Mouse (Mus musculus) kidney, postnatal 36 days (tissue): ENCODE results near the gene Cidec.

ENCODE experiments used
- DNase-seq, 2 experiments: peaks; one replicate each; pipeline ENCODE4 v3.0.0; 2021 to 2022; ENCODE audit warnings: mixed read lengths in 2 of 2

The Cidec gene

GRCm38 (mm10) chr6:113435664-113436205 lies at the start of gene Cidec:
TSS of gene Cidec (minus strand) at chr6:113435760.
- no peak for DNase-seq

- peak in 1 of 2 experiments; percentile 27 for DNase-seq
These were observed 48.2 kb upstream of the Cidec start for GRCm38 (mm10) chr6:113483729-113484128.

GRCm38 (mm10) chr6:113483100-113483615 lies 47.6 kb upstream of the Cidec start, which contains the start of gene Creld1:
TSS of gene Creld1 (plus strand) at chr6:113483297.
- DNase-seq = peak; percentile 98

- DNase-seq = peak in 1 of 2 experiments; percentile 63
These were observed 47.0 kb upstream of the Cidec start for GRCm38 (mm10) chr6:113482477-113483099.

- DNase-seq = peak; percentile 62 to 67
These were observed 45.2 kb upstream of the Cidec start for GRCm38 (mm10) chr6:113480555-113481373.

GRCm38 (mm10) chr6:113478906-113479305 lies 43.3 kb upstream of the Cidec start:
- DNase-seq = peak in 1 of 2 experiments; percentile 38

- DNase-seq = no peak
These were observed 41.8 kb upstream of the Cidec start for GRCm38 (mm10) chr6:113477353-113477752.

GRCm38 (mm10) chr6:113473715-113474114 lies 38.2 kb upstream of the Cidec start:
- no peak for DNase-seq

- no peak for DNase-seq
These were observed 37.7 kb upstream of the Cidec start for GRCm38 (mm10) chr6:113473246-113473645.

GRCm38 (mm10) chr6:113472061-113472460 lies 36.5 kb upstream of the Cidec start:
- DNase-seq = no peak

- peak; percentile 82 for DNase-seq
These were observed 35.9 kb upstream of the Cidec start, which contains the start of gene Il17rc for GRCm38 (mm10) chr6:113471297-113471936. TSS of gene Il17rc (plus strand) at chr6:113471427.

- peak; percentile 77 to 93 for DNase-seq
These were observed 33.9 kb upstream of the Cidec start for GRCm38 (mm10) chr6:113469432-113469831.

- peak; percentile 82 to 85 for DNase-seq
These were observed 33.5 kb upstream of the Cidec start for GRCm38 (mm10) chr6:113469021-113469420.

GRCm38 (mm10) chr6:113468512-113468911 lies 33.0 kb upstream of the Cidec start:
- no peak for DNase-seq

- DNase-seq = peak in 1 of 2 experiments; percentile 30
These were observed 30.0 kb upstream of the Cidec start for GRCm38 (mm10) chr6:113465602-113466001.

- DNase-seq = no peak
These were observed 28.5 kb upstream of the Cidec start for GRCm38 (mm10) chr6:113464040-113464439.

- DNase-seq = peak; percentile 51 to 60
These were observed 23.1 kb upstream of the Cidec start for GRCm38 (mm10) chr6:113458635-113459034.

GRCm38 (mm10) chr6:113457952-113458534 lies 22.5 kb upstream of the Cidec start, which contains the start of gene Il17re:
TSS of gene Il17re (plus strand) at chr6:113458484.
- no peak for DNase-seq

GRCm38 (mm10) chr6:113455007-113455406 lies 19.4 kb upstream of the Cidec start:
- no peak for DNase-seq

- peak in 1 of 2 experiments; percentile 49 for DNase-seq
These were observed 16.3 kb upstream of the Cidec start for GRCm38 (mm10) chr6:113451839-113452238.

- no peak for DNase-seq
These were observed 12.1 kb upstream of the Cidec start for GRCm38 (mm10) chr6:113447639-113448038.
